Mouse (Mus musculus): ENCODE data around the gene Celf2. TPM values are rescaled to one million over a fixed set of nuclear protein-coding genes. Genes with fewer than 3 reads are reported as not detected.
"Not testable (repeated sequence)": the region's sequence is repeated elsewhere in the genome, so short reads cannot be mapped to it uniquely, and the experiment has no call there.

Gene Celf2
- 10.9 and 11.2 TPM in 2 replicates for polyA plus RNA-seq (2015; fragmentation: Nextera tagmentation; extraction: Ambion mirVana)

- WGBS (ENCODE audit: insufficient replicate concordance) = 76% methylated on average over 9 of the region's 9 CpGs
- H3K4me2 ChIP-seq; H3K36me3 ChIP-seq (replicated peaks); H3K27ac ChIP-seq (replicated peaks); H3K9ac ChIP-seq; H3K4me1 ChIP-seq (replicated peaks); H3K27me3 ChIP-seq; ATAC-seq (ENCODE audit: insufficient read depth); H3K9me3 ChIP-seq (replicated peaks); H3K4me3 ChIP-seq (replicated peaks): not testable (repeated sequence)
Measured at GRCm38 (mm10) chr2:7509463-7509862, at the start of gene Celf2. Gene Celf2, minus strand, starts transcription at chr2:7509563.

GRCm38 (mm10) chr2:7555144-7555892 lies 46.0 kb upstream of the Celf2 start:
- H3K9me3 ChIP-seq (replicated peaks) = no peaks in the 10 kb centered on the region
- WGBS (ENCODE audit: insufficient replicate concordance) = 52% methylated on average over 4 of the region's 4 CpGs

DNA sequence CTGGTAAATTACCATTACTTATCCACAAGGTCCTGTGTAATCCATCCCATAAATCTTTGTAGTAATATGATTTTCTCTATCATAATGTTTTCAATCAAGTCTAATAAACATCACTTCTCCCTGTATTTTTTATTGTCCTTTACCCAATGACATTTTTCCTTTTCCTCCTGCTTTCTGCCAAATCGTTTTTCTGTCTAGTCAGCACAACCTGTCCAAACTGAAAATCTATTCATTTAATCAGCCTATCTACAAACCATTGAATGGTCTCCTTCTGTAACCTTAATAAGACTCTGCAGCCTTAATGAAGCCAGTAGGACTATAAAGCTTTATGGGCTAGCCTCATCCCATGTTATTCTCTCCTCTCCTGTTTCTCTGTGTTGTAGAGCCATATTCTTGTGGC lies 45.2 kb upstream of the Celf2 start:
- H3K27me3 ChIP-seq = no peaks in the 10 kb centered on the region
- ATAC-seq (ENCODE audit: insufficient read depth) = no peak
- H3K36me3 ChIP-seq (replicated peaks) = no peaks in the 10 kb centered on the region
- no peak overlapping the region for H3K9ac ChIP-seq
- no peak overlapping the region for H3K27ac ChIP-seq (replicated peaks)
- H3K4me3 ChIP-seq (replicated peaks) = no peak overlapping the region
- H3K9me3 ChIP-seq (replicated peaks) = no peaks in the 10 kb centered on the region
- WGBS (ENCODE audit: insufficient replicate concordance) = 26% methylated on average over 1 of the region's 1 CpGs
- H3K4me2 ChIP-seq = no peak overlapping the region
- H3K4me1 ChIP-seq (replicated peaks) = no peaks in the 10 kb centered on the region

More at GRCm38 (mm10) chr2:7555144-7555892, 46.0 kb upstream of the Celf2 start:
- H3K4me3 ChIP-seq (replicated peaks) = no peak overlapping the region
- no peak overlapping the region for H3K4me2 ChIP-seq
- no peak overlapping the region for H3K27ac ChIP-seq (replicated peaks)
- H3K27me3 ChIP-seq = no peaks in the 10 kb centered on the region
- no peak overlapping the region for H3K9ac ChIP-seq
- H3K36me3 ChIP-seq (replicated peaks) = no peaks in the 10 kb centered on the region
- no peak for ATAC-seq (ENCODE audit: insufficient read depth)
- H3K4me1 ChIP-seq (replicated peaks) = no peaks in the 10 kb centered on the region

- 43% methylated on average over 3 of the region's 3 CpGs for WGBS (ENCODE audit: insufficient replicate concordance)
- no peaks in the 10 kb centered on the region for H3K36me3 ChIP-seq (replicated peaks)
- no peak overlapping the region for H3K9ac ChIP-seq
- no peak overlapping the region for H3K4me2 ChIP-seq
- H3K9me3 ChIP-seq (replicated peaks) = no peaks in the 10 kb centered on the region
- H3K27me3 ChIP-seq = no peaks in the 10 kb centered on the region
- no peak overlapping the region for H3K4me3 ChIP-seq (replicated peaks)
- no peaks in the 10 kb centered on the region for H3K4me1 ChIP-seq (replicated peaks)
- H3K27ac ChIP-seq (replicated peaks) = no peak overlapping the region
- no peak for ATAC-seq (ENCODE audit: insufficient read depth)
Measured at GRCm38 (mm10) chr2:7552887-7553286, 43.5 kb upstream of the Celf2 start.

DNA sequence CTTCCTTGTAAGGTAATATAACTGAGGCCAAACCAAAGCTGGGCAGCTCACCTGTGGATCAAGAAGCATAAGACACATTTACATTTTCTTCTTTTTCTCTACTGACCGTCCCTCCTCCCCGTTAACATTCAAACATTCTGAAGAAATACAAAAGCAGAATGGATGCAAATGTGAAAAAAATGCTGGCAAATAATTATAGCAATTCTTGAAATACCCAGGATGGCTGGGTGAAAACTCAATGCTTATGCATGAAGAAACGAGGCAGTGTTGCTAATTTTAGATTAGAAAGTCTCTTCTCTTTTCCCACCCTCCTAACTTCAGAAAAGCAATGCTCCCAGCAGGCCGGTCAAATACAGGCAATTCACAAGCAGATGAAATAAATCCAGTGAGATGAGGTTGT lies 39.5 kb upstream of the Celf2 start:
- H3K27ac ChIP-seq (replicated peaks) = no peak overlapping the region
- H3K27me3 ChIP-seq = no peaks in the 10 kb centered on the region
- no peaks in the 10 kb centered on the region for H3K36me3 ChIP-seq (replicated peaks)
- H3K4me3 ChIP-seq (replicated peaks) = no peak overlapping the region
- no peak overlapping the region for H3K9ac ChIP-seq
- 53% methylated on average over 4 of the region's 4 CpGs for WGBS (ENCODE audit: insufficient replicate concordance)
- no peak overlapping the region for H3K4me2 ChIP-seq
- no peaks in the 10 kb centered on the region for H3K9me3 ChIP-seq (replicated peaks)
- no peaks in the 10 kb centered on the region for H3K4me1 ChIP-seq (replicated peaks)
- ATAC-seq (ENCODE audit: insufficient read depth) = no peak

DNA sequence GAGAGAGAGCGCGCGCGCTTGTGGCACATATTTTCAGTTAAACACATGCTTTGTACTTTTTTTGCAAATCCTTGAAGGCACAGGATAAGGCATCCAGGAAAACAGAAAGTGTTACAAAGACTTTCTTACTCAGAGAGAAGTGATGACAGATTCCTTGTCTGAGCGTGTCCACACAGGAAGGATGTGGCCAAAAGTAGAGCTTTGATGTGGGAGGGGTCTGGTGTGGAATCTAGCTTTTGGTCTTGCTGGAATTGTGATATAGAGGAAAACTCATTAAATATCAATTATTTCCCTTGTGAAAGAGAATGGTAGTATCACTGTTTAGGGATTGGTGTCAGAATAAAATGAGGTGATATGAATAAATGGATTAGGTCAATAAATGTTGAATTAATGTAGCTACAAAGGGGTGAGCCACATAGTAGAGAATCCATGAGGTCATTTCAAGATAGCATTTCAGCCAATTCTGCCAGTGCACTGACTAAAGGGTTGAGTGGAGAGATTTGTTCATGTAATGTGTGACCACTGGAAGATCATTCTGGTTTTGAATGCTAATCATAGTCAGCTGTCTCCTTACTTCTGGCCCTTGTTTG lies 25.3 kb upstream of the Celf2 start:
- Histone ChIP-seq H3K9ac (no peak overlapping the region), H3K9me3 (replicated peaks) (no peaks in the 10 kb centered on the region), H3K4me2 (no peak overlapping the region), H3K4me3 (replicated peaks) (no peak overlapping the region), H3K36me3 (replicated peaks) (no peaks in the 10 kb centered on the region), H3K27me3 (no peaks in the 10 kb centered on the region), H3K27ac (replicated peaks) (no peak overlapping the region), H3K4me1 (replicated peaks) (no peaks in the 10 kb centered on the region)
- 74% methylated on average over 5 of the region's 5 CpGs for WGBS (ENCODE audit: insufficient replicate concordance)
- ATAC-seq (ENCODE audit: insufficient read depth) = no peak

- H3K27me3 ChIP-seq = no peaks in the 10 kb centered on the region
- no peak for ATAC-seq (ENCODE audit: insufficient read depth)
- H3K9ac ChIP-seq = no peak overlapping the region
- H3K4me1 ChIP-seq (replicated peaks) = no peaks in the 10 kb centered on the region
- WGBS (ENCODE audit: insufficient replicate concordance) = 47% methylated on average over 2 of the region's 2 CpGs
- H3K9me3 ChIP-seq (replicated peaks) = no peaks in the 10 kb centered on the region
- no peak overlapping the region for H3K4me3 ChIP-seq (replicated peaks)
- no peak overlapping the region for H3K4me2 ChIP-seq
- no peak overlapping the region for H3K27ac ChIP-seq (replicated peaks)
- no peaks in the 10 kb centered on the region for H3K36me3 ChIP-seq (replicated peaks)
Measured at GRCm38 (mm10) chr2:7534195-7534594, 24.8 kb upstream of the Celf2 start.

- Histone ChIP-seq H3K9ac (no peak overlapping the region), H3K4me3 (replicated peaks) (no peak overlapping the region), H3K9me3 (replicated peaks) (no peaks in the 10 kb centered on the region), H3K4me2 (no peak overlapping the region), H3K27me3 (no peaks in the 10 kb centered on the region), H3K36me3 (replicated peaks) (no peaks in the 10 kb centered on the region), H3K4me1 (replicated peaks) (no peaks in the 10 kb centered on the region), H3K27ac (replicated peaks) (no peak overlapping the region)
- 55% methylated on average over 6 of the region's 6 CpGs for WGBS (ENCODE audit: insufficient replicate concordance)
- ATAC-seq (ENCODE audit: insufficient read depth) = no peak
Measured at GRCm38 (mm10) chr2:7531185-7531960, 22.0 kb upstream of the Celf2 start.

DNA sequence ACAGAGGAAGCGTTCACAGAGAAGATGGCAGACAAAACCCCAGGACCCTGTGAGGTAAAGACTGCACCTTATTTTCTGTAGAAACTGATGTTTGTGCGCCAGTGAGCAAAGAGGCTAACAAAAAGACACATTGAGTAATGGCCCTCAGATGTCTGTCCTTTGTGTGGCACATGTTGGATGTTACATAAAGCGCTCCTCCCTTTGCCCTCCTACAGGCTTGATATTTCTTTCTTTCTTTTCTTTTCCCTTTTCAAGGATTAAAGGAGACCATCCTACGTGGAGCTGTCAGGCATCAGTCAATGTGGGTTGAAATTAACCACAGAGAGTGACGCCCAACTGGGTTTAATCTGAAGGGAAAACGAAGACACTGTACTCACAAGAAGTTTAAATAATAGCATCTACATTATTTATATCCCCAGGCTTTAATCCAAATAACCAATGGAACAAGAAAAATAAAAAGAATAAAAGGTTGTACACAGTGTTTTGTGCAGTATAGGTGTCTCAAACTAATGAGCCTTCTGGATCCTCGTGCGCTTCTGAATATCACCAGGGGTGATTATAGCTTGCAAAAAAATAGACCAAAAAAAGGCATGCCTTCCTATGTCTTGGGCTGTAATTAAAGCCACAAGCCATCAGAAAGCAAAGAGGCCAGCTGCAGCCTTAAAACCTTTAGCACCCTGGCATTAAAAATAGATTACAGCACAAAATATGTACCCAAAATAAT lies 21.3 kb upstream of the Celf2 start:
- WGBS (ENCODE audit: insufficient replicate concordance) = 63% methylated on average over 8 of the region's 8 CpGs
- Histone ChIP-seq H3K27ac (replicated peaks) (no peak overlapping the region), H3K36me3 (replicated peaks) (no peaks in the 10 kb centered on the region), H3K9ac (no peak overlapping the region), H3K9me3 (replicated peaks) (no peaks in the 10 kb centered on the region), H3K4me3 (replicated peaks) (no peak overlapping the region), H3K4me2 (no peak overlapping the region), H3K27me3 (no peaks in the 10 kb centered on the region), H3K4me1 (replicated peaks) (no peaks in the 10 kb centered on the region)
- no peak for ATAC-seq (ENCODE audit: insufficient read depth)

GRCm38 (mm10) chr2:7529637-7530036 lies 20.3 kb upstream of the Celf2 start:
- no peak overlapping the region for H3K4me3 ChIP-seq (replicated peaks)
- no peak overlapping the region for H3K27ac ChIP-seq (replicated peaks)
- H3K4me1 ChIP-seq (replicated peaks) = no peaks in the 10 kb centered on the region
- H3K9me3 ChIP-seq (replicated peaks) = no peaks in the 10 kb centered on the region
- 32% methylated on average over 5 of the region's 5 CpGs for WGBS (ENCODE audit: insufficient replicate concordance)
- H3K9ac ChIP-seq = no peak overlapping the region
- H3K36me3 ChIP-seq (replicated peaks) = no peaks in the 10 kb centered on the region
- no peak overlapping the region for H3K4me2 ChIP-seq
- no peak for ATAC-seq (ENCODE audit: insufficient read depth)
- H3K27me3 ChIP-seq = no peaks in the 10 kb centered on the region

DNA sequence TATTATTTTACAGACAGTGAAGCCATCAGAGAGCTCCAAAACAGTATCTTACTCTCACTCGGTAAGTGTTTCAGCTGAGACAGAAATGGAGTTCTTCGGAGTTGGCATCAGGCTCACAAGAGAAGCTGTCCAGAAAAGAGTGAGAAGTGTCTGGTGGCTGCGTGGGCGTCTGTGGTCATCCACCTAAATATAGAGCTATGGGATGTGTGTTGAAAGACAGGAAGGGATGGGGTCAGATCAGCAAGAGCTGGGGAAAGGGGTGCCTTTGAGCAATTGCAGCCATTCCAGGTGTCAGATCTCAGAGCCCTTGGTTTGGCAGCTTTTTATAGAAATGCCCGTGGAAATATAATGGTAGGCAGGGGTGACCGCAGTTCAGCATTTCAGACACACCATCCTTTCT lies 17.3 kb upstream of the Celf2 start:
- ATAC-seq (ENCODE audit: insufficient read depth) = no peak
- Histone ChIP-seq H3K27me3 (no peaks in the 10 kb centered on the region), H3K27ac (replicated peaks) (no peak overlapping the region), H3K4me1 (replicated peaks) (no peaks in the 10 kb centered on the region), H3K9ac (no peak overlapping the region), H3K4me2 (no peak overlapping the region), H3K36me3 (replicated peaks) (no peaks in the 10 kb centered on the region), H3K9me3 (replicated peaks) (no peaks in the 10 kb centered on the region), H3K4me3 (replicated peaks) (no peak overlapping the region)
- WGBS (ENCODE audit: insufficient replicate concordance) = 41% methylated on average over 6 of the region's 6 CpGs

Measured in liver, embryonic 15.5 days (tissue).